Mouse (Mus musculus): ENCODE measurements around the gene Marcksl1. TPM values are rescaled to one million over a fixed set of nuclear protein-coding genes. Genes with fewer than 3 reads are reported as not detected.
"Not testable (repeated sequence)": the region's sequence is repeated elsewhere in the genome, so short reads cannot be mapped to it uniquely, and the experiment has no call there.

Gene Marcksl1
- polyA plus RNA-seq, 1 experiment from 2014 or later: 1,581 TPM

DNA sequence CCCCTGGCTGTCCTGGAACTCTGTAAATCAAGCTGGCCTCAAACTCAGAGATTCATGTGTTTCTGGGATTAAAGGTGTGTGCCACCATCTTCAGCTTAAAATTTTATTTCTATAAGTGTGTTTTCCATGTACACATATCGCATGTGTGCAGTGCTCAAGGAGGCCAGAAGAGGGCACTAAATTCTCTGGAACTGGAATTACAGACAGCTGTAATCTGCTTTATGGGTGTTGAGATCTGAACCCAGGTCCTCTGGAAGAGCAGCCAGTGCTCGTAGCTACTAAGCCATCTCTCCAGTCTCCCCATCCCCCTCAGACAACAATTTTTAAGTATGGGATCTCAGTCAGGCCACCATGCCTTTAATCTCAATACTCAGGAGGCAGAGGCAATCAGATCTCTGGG, 35.9 kb downstream of the Marcksl1 start:
- ATAC-seq (ENCODE audit: low read depth): no peak
- Histone ChIP-seq H3K27me3 (ENCODE audit: control insufficient read depth, insufficient read depth, low read length) (no peaks in the 10 kb centered on the region), H3K9ac (replicated peaks; ENCODE audit: low read depth, low read length) (no peak overlapping the region), H3K27ac (ENCODE audit: low read depth, low read length) (no peak overlapping the region), H3K4me1 (ENCODE audit: control insufficient read depth, insufficient read depth, low read length) (no peaks in the 10 kb centered on the region), H3K4me2 (ENCODE audit: low read depth, low read length) (no peak overlapping the region), H3K4me3 (ENCODE audit: low read depth, low read length) (no peak overlapping the region), H3K36me3 (ENCODE audit: control insufficient read depth, insufficient read depth, low read length) (no peaks in the 10 kb centered on the region), H3K9me3 (ENCODE audit: control insufficient read depth, low read length) (no peaks in the 10 kb centered on the region)
- 94% methylated on average over 2 of the region's 2 CpGs for WGBS

- Histone ChIP-seq H3K27ac (ENCODE audit: low read depth, low read length) (no peak overlapping the region), H3K9ac (replicated peaks; ENCODE audit: low read depth, low read length) (no peak overlapping the region), H3K4me2 (ENCODE audit: low read depth, low read length) (no peak overlapping the region), H3K27me3 (ENCODE audit: control insufficient read depth, insufficient read depth, low read length) (no peaks in the 10 kb centered on the region), H3K36me3 (ENCODE audit: control insufficient read depth, insufficient read depth, low read length) (no peaks in the 10 kb centered on the region), H3K4me1 (ENCODE audit: control insufficient read depth, insufficient read depth, low read length) (no peaks in the 10 kb centered on the region; the same call in 1 of the 2 replicates), H3K9me3 (ENCODE audit: control insufficient read depth, low read length) (no peaks in the 10 kb centered on the region), H3K4me3 (ENCODE audit: low read depth, low read length) (no peak overlapping the region)
- no peak for ATAC-seq (ENCODE audit: low read depth)
- 90% methylated on average over 1 of the region's 1 CpGs for WGBS
These were observed 36.9 kb downstream of the Marcksl1 start for GRCm38 (mm10) chr4:129550295-129550694.

GRCm38 (mm10) chr4:129554512-129554911, 41.1 kb downstream of the Marcksl1 start:
- not testable (repeated sequence) for ATAC-seq (ENCODE audit: low read depth); H3K9ac ChIP-seq (replicated peaks; ENCODE audit: low read depth, low read length); H3K36me3 ChIP-seq (ENCODE audit: control insufficient read depth, insufficient read depth, low read length); H3K27ac ChIP-seq (ENCODE audit: low read depth, low read length); H3K4me2 ChIP-seq (ENCODE audit: low read depth, low read length); H3K9me3 ChIP-seq (ENCODE audit: control insufficient read depth, low read length); H3K27me3 ChIP-seq (ENCODE audit: control insufficient read depth, insufficient read depth, low read length); H3K4me1 ChIP-seq (ENCODE audit: control insufficient read depth, insufficient read depth, low read length); H3K4me3 ChIP-seq (ENCODE audit: low read depth, low read length)
- WGBS: 52% methylated on average over 4 of the region's 6 CpGs

DNA sequence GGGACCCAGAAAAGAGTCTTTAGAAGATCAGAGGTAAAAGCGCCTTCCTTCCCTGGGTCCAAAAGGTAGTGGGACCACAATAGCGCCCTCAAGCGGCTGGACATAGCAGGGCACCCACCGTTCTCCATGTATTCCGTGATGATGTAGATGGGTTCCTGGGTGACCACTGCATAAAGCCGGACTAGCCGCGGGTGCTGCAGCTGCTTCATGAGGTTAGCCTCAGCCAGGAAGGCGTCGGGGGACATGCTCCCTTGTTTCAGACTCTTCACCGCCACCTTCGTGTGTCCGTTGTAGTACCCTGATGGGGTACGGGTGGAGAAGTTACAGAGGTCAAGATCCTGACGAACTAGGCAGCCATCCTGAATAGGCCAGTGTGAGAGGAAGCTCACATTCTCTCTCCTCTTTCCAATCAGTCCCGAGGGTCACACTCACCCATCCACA, 42.1 kb downstream of the Marcksl1 start:
- peak overlapping the region; percentile 30 for H3K4me3 ChIP-seq (ENCODE audit: low read depth, low read length)
- peak overlapping the region; percentile 3; the same call in 1 of the 2 replicates for H3K27ac ChIP-seq (ENCODE audit: low read depth, low read length)
- H3K9me3 ChIP-seq (ENCODE audit: control insufficient read depth, low read length): no peaks in the 10 kb centered on the region
- H3K4me1 ChIP-seq (ENCODE audit: control insufficient read depth, insufficient read depth, low read length): peaks cover 2% of the 10 kb centered on the region; the same call in 1 of the 2 replicates
- H3K4me2 ChIP-seq (ENCODE audit: low read depth, low read length): peak overlapping the region; percentile 52
- no peaks in the 10 kb centered on the region for H3K36me3 ChIP-seq (ENCODE audit: control insufficient read depth, insufficient read depth, low read length)
- ATAC-seq (ENCODE audit: low read depth): peak; percentile 22; the same call in 1 of the 2 replicates
- WGBS: 2% methylated on average over 16 of the region's 16 CpGs
- peak overlapping the region; percentile 37 for H3K9ac ChIP-seq (replicated peaks; ENCODE audit: low read depth, low read length)
- no peaks in the 10 kb centered on the region for H3K27me3 ChIP-seq (ENCODE audit: control insufficient read depth, insufficient read depth, low read length)

DNA sequence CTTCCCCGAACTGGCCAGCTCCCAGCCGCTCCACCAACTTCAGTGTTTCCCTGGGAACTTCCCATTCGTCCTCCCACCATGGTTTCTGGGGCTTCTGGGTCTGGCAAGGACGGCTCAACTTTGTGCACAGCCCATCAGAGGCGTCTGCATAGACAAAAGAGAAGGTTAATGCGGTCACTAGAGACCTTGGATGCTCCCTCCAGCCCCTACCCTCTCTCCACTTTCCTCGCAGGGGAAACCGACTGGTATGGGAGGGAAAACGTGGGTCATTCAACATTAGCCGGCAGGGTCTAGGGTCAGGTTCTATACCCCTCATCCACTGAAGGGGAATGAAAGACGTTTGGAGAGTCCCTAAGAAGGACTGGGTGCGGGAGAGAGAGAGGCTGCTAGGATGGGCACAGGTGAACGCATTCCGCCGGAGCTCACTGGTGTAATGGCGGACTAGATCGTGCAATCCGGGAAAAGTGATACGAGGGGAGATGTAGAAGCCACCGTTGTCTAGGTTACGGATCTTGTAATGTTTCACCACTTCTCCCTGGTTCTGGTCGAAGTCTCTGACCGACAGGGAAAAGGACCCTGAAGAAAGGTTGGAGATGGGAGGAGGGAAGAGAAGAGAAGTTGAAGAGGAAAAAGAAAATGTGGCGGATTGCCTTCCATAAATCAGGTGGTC, 42.6 kb downstream of the Marcksl1 start:
- peak overlapping the region; percentile 30 for H3K4me3 ChIP-seq (ENCODE audit: low read depth, low read length)
- H3K36me3 ChIP-seq (ENCODE audit: control insufficient read depth, insufficient read depth, low read length): no peaks in the 10 kb centered on the region
- H3K9ac ChIP-seq (replicated peaks; ENCODE audit: low read depth, low read length): peak overlapping the region; percentile 37
- H3K27ac ChIP-seq (ENCODE audit: low read depth, low read length): peak overlapping the region; percentile 3
- H3K4me2 ChIP-seq (ENCODE audit: low read depth, low read length): peak overlapping the region; percentile 52
- no peaks in the 10 kb centered on the region for H3K27me3 ChIP-seq (ENCODE audit: control insufficient read depth, insufficient read depth, low read length)
- H3K4me1 ChIP-seq (ENCODE audit: control insufficient read depth, insufficient read depth, low read length): peaks cover 2% of the 10 kb centered on the region; the same call in 1 of the 2 replicates
- no peaks in the 10 kb centered on the region for H3K9me3 ChIP-seq (ENCODE audit: control insufficient read depth, low read length)
- under 1% methylated on average over 24 of the region's 24 CpGs for WGBS
- peak; percentile 80 for ATAC-seq (ENCODE audit: low read depth)

GRCm38 (mm10) chr4:129556532-129557223, 43.3 kb downstream of the Marcksl1 start:
- peak; percentile 76 for ATAC-seq (ENCODE audit: low read depth)
- H3K4me2 ChIP-seq (ENCODE audit: low read depth, low read length): peak overlapping the region; percentile 52
- H3K4me1 ChIP-seq (ENCODE audit: control insufficient read depth, insufficient read depth, low read length): peaks cover 2% of the 10 kb centered on the region; the same call in 1 of the 2 replicates
- WGBS: 7% methylated on average over 30 of the region's 33 CpGs
- H3K36me3 ChIP-seq (ENCODE audit: control insufficient read depth, insufficient read depth, low read length): no peaks in the 10 kb centered on the region
- H3K4me3 ChIP-seq (ENCODE audit: low read depth, low read length): peak overlapping the region; percentile 30
- H3K27ac ChIP-seq (ENCODE audit: low read depth, low read length): no peak overlapping the region
- H3K9ac ChIP-seq (replicated peaks; ENCODE audit: low read depth, low read length): peak overlapping the region; percentile 37
- H3K9me3 ChIP-seq (ENCODE audit: control insufficient read depth, low read length): no peaks in the 10 kb centered on the region
- no peaks in the 10 kb centered on the region for H3K27me3 ChIP-seq (ENCODE audit: control insufficient read depth, insufficient read depth, low read length)

- H3K9me3 ChIP-seq (ENCODE audit: control insufficient read depth, low read length): no peaks in the 10 kb centered on the region
- no peaks in the 10 kb centered on the region for H3K36me3 ChIP-seq (ENCODE audit: control insufficient read depth, insufficient read depth, low read length)
- ATAC-seq (ENCODE audit: low read depth): no peak
- no peak overlapping the region for H3K9ac ChIP-seq (replicated peaks; ENCODE audit: low read depth, low read length)
- H3K4me2 ChIP-seq (ENCODE audit: low read depth, low read length): peak overlapping the region; percentile 52; the same call in 1 of the 2 replicates
- H3K27ac ChIP-seq (ENCODE audit: low read depth, low read length): no peak overlapping the region
- no peaks in the 10 kb centered on the region for H3K27me3 ChIP-seq (ENCODE audit: control insufficient read depth, insufficient read depth, low read length)
- peaks cover 2% of the 10 kb centered on the region; the same call in 1 of the 2 replicates for H3K4me1 ChIP-seq (ENCODE audit: control insufficient read depth, insufficient read depth, low read length)
- no peak overlapping the region for H3K4me3 ChIP-seq (ENCODE audit: low read depth, low read length)
- 83% methylated on average over 9 of the region's 9 CpGs for WGBS
These were observed 44.0 kb downstream of the Marcksl1 start for GRCm38 (mm10) chr4:129557256-129557808.

DNA sequence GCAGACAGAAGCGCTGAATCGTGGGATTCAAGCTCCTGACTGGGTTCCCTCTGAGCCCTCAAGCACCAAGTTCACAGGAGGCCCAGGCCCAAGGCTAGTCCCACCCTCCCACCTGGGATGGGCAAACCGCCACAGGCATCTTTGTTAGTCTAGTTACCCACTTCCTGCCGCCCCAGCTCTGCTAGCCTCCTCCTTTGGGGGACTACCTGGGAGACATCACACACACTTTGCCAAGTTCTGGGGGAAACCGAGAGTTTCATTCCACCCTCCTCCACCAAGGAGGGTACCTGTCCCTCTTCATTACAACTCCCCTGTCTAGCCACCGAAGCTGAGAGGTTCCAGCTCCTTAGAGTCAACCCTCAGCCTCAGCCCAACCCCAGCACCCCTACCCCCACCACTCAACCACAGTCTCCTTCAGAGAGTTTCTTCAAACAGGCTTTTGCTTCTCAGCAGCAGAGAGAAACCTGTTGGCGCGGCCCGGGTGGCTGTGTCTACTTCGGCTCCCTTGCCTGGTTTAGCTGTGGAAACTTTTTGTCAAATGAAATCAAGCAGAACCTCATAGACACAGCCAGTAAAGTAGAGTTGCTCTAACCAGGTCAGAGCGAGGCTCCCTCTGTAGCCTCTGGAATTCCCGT, 45.1 kb downstream of the Marcksl1 start:
- Histone ChIP-seq H3K36me3 (ENCODE audit: control insufficient read depth, insufficient read depth, low read length) (no peaks in the 10 kb centered on the region), H3K4me3 (ENCODE audit: low read depth, low read length) (no peak overlapping the region), H3K27ac (ENCODE audit: low read depth, low read length) (no peak overlapping the region), H3K27me3 (ENCODE audit: control insufficient read depth, insufficient read depth, low read length) (no peaks in the 10 kb centered on the region), H3K9me3 (ENCODE audit: control insufficient read depth, low read length) (no peaks in the 10 kb centered on the region), H3K4me1 (ENCODE audit: control insufficient read depth, insufficient read depth, low read length) (peaks cover 2% of the 10 kb centered on the region; the same call in 1 of the 2 replicates), H3K4me2 (ENCODE audit: low read depth, low read length) (no peak overlapping the region), H3K9ac (replicated peaks; ENCODE audit: low read depth, low read length) (no peak overlapping the region)
- no peak for ATAC-seq (ENCODE audit: low read depth)
- WGBS: 88% methylated on average over 12 of the region's 12 CpGs

Measured in neural tube, embryonic 14.5 days (tissue).